Mouse (Mus musculus): ENCODE results near the gene Slc6a11. TPM values are rescaled to one million over a fixed set of nuclear protein-coding genes. Genes with fewer than 3 reads are reported as not detected.

Gene Slc6a11
- not detected for polyA plus RNA-seq (2015; fragmentation: Illumina TruSeq; extraction: RNeasy Lipid Tissue Mini Kit (QIAGEN cat#74804); ENCODE audit: insufficient read depth, low replicate concordance)

DNA sequence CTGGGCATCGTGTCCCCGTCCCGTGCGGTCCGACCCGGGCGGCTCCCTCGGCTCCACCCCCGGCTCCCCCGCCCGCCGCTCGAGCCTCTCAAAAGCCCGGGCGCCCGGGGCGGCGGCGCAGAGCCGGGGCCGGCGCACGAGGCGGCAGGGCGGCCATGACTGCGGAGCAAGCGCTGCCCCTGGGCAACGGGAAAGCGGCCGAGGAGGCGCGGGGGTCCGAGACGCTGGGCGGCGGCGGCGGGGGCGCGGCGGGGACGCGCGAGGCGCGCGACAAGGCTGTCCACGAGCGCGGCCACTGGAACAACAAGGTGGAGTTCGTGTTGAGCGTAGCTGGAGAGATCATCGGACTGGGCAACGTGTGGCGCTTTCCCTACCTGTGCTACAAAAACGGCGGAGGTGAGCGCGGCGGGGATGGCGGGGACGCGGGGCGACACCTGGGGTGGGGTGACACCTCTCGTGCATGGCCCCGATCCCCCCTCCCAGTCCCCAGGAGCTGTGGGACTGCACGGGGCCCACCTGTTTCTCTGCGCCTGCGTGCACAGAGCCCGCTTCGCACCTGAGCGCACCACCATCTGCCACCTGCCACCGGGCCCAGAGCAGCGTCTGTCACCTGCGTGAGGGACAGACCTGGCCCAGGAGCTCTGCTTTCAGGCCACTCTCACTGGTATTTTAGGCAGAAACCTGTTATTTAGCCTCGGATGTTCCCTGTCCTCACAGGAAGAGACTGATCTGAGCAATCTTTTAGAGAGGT lies at the start of gene Slc6a11:
Gene Slc6a11 (plus strand): TSS at position 120 of the 751 bp plus-strand sequence.

DNA sequence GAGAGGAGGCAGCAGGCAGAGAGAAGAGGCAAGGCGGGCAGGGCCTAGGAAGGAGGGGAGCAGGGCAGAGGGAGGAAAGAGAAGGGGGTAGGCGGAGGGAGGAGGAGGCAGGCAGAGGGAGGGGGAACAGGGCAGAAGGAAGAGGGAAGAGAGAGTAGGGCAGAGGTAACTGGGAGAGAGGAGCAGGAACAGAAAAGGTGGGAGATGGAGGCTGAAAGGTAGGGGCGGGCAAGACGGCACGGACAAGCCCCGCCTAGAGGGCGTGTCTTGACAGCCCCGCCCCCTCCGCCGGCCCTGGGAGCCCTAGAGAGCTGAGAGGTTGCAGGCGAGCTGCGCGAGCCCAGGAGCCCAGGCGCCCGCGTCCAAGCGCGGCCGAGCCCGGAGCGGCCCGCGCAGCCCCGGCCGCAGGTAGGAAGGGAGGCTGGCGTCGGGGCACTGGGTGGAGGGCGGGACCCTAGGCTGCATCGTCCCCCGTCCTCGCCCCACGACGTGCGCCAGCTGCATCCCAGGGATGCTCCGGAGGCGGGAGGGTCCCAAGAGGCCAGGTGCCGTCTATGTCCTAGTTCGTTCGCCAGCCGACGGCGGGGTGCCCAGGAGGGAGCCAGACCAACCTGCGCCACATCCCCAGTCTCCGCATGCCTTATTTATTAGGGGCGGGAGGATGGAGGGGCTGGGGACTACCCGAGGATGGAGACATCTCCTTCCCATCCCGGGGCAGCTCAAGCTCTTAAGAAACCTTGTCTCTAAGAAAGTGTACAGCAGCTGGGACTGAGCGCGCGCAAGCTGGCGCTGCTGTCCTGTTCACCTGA lies 151.6 kb downstream of the Slc6a11 start, which contains the start of gene Slc6a1:
Gene Slc6a1 (plus strand): TSS at position 167 of the 809 bp plus-strand sequence.

Other genes with a start within 250 kb of the Slc6a11 start
- gene Atp2b2, start 88.6 kb upstream of the Slc6a11 start, polyA plus RNA-seq (2015; fragmentation: Illumina TruSeq; extraction: RNeasy Lipid Tissue Mini Kit (QIAGEN cat#74804); ENCODE audit: insufficient read depth, low replicate concordance), result 0.18 TPM
- gene Slc6a1, start 151.4 kb downstream of the Slc6a11 start, polyA plus RNA-seq (2015; fragmentation: Illumina TruSeq; extraction: RNeasy Lipid Tissue Mini Kit (QIAGEN cat#74804); ENCODE audit: insufficient read depth, low replicate concordance), result 0.52 TPM